Mouse (Mus musculus): ENCODE results near the gene Rbm25.
A peak's percentile ranks its signal among the peaks of the same experiment; 100 is the strongest.
"Not testable (repeated sequence)": the region's sequence is repeated elsewhere in the genome, so short reads cannot be mapped to it uniquely, and the experiment has no call there.

The Rbm25 gene

GRCm38 (mm10) chr12:83630936-83631335 lies at the start of gene Rbm25:
TSS of gene Rbm25 (plus strand) at chr12:83631236.
- not testable (repeated sequence) for DNase-seq (ENCODE audit: low read depth, low spot score)

DNA sequence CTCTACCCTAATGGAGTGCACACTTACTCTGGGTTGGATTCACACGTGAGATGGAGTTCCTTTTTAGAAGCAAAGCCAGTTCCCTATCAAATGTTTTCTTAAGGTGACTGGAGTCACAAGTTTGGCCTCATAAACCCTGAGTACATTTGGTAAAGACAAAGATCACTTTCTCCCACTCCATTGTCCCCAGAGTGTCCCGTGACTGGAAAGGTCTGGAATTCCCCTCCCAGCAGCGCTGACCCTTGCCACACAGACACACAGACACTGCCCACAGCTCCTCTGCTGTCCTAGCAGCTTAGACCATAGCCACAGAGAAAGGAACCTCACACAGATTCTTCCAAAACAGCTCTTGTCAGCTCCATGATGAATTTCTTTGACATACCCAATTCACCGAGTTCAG lies 48.9 kb upstream of the Rbm25 start:
- no peak for DNase-seq (ENCODE audit: low read depth, low spot score)

- DNase-seq (ENCODE audit: low read depth, low spot score) = no peak
These were observed 48.3 kb upstream of the Rbm25 start for GRCm38 (mm10) chr12:83582747-83583146.

DNA sequence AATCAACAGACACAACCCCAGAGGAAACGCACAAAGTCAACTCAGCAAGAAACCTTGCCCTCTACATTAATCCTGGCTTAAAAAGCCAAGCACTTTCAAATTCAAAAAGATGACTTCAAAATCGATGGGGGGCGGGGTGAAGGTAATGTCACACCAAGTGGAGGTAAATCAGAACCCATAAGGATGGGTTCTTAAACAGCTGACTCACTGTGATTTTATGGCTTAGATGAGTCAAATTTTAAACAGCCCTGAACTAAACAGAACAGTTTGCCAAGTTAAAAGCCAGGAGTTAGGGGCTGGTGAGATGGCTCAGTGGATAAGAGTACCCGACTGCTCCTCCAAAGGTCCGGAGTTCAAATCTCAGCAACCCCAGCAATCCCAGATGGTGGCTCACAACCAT lies 44.4 kb upstream of the Rbm25 start:
- DNase-seq (ENCODE audit: low read depth, low spot score) = no peak

- no peak for DNase-seq (ENCODE audit: low read depth, low spot score)
These were observed 39.1 kb upstream of the Rbm25 start for GRCm38 (mm10) chr12:83591754-83592501.

DNA sequence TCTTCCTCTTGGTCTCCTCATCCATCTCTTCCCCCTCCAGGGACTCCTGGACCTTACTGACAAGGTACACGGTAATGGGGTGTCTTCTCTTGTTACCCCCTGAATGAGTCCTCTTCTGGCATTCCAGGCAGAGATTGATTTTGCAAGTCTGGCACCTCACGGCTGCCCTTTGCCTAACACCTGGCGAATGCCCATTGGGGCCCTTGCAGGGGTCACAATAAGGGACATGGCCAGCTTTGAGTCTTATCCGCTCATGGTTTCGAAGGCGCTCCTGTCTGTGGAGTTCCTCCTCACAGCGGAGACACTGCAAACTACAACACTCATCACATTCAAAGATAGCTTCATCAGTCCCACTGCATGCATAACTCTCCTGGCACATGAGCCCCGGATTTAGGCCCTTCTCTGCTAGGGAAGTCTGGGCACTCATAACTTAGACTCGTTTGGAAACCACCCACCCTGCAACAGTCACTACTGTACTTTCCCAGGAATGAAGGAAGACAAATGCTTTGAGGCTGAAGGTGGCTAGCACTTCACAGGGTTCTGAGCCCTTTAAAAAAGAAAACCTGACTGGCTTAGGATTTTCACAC lies 36.5 kb upstream of the Rbm25 start:
- DNase-seq (ENCODE audit: low read depth, low spot score) = no peak

DNA sequence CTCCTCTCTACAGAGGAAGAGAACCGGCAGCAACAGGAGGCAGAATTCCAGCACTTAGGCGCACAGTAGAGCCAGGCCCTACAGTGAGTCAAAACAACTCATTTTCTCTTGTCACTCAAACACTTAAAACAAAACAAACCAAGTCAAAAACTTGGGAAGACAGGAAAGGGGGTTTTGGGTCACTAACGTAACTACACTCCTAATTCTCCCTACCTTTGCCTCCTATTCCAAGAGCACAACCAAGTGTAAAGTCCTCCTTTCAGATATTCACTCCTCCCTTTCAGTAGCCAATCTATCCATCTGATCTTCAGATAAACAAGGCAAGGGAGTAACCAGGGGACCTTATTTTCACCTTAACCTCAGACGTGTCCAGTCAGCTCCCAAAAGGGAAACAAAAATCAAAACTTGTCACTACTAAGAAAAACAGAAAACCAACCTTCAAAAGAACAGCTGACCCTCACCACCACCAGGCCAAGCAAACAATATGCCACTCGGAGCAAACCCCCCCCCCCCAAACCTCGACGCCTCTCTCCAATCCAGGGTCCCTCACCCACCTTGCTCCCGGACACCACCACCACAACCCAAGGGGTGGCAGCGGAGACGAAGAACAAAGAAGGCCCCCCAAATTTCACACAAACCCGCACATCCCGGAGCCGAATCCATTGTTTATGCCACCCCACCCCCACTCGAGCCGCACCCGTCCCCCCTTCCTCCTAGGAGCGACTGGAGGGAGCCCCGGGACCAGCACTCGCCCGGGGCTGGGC lies 34.7 kb upstream of the Rbm25 start:
- peak; percentile 30 for DNase-seq (ENCODE audit: low read depth, low spot score)

DNA sequence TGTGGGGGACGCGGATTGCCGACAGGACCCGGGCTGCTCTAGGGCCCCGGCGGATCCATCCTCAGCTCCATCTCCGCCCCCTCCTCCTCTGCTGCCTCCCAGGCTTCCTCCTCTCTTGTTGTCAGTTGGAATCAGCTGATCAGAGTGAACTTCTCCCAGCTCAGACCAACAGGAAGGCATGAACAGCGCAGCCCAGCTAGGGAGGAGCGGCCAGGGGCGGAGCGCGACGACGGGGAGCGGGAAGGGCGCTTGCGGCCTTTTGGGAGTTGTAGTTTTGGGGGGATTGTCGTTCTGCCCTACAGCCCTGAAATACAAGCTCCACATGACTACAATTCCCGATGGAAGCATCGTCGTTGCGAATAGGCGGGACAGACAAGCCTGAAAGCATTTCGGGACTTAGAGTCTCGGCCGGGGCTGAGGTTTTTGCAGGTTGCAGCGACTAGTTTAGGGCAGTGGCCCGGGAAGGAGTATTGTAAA lies 34.0 kb upstream of the Rbm25 start, which contains the start of gene Zfyve1:
Gene Zfyve1, minus strand, starts transcription at position 198 of the 477 bp plus-strand sequence.
- peak; percentile 96 for DNase-seq (ENCODE audit: low read depth, low spot score)

DNA sequence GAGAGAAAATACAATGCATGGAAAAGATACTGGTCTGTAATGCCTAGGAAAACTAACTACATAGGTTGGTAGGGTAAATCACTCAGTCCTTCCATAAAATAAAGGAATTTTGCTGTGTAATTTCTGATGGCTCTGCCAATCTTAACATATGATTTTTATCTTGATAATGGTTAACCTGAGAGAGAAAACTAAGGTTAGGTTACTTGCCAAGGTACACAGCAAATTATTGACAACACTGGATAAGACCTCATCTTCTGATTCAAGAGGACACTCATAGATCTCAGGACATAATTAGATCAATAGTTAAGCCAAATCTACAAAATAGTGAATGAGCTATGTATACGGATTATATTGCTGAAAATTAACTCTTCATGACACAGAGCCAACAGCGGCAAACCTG lies 33.2 kb upstream of the Rbm25 start:
- no peak for DNase-seq (ENCODE audit: low read depth, low spot score)

- no peak for DNase-seq (ENCODE audit: low read depth, low spot score)
These were observed 28.8 kb upstream of the Rbm25 start for GRCm38 (mm10) chr12:83602285-83602684.

DNA sequence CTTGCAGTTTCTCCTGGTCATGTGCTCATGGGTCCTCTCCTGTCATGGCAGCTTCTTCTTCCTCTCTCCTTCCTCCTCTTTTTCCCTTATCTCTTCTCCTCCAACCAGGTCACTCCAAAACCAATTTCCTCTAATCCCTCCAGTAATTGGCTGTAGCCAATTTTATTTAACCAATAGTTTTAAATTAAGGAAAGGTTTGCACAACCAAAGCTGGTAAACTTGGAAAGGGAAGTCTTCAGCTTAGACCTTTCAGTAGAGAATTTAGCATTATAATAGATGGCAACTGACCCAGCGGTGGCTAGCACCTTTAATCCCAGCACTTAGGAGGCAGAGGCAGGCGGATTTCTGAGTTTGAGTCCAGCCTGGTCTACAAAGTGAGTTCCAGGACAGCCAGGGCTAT lies 24.6 kb upstream of the Rbm25 start:
- not testable (repeated sequence) for DNase-seq (ENCODE audit: low read depth, low spot score)

- no peak for DNase-seq (ENCODE audit: low read depth, low spot score)
These were observed 13.8 kb upstream of the Rbm25 start for GRCm38 (mm10) chr12:83617261-83617660.

GRCm38 (mm10) chr12:83618981-83619380 lies 12.1 kb upstream of the Rbm25 start:
- no peak for DNase-seq (ENCODE audit: low read depth, low spot score)

- not testable (repeated sequence) for DNase-seq (ENCODE audit: low read depth, low spot score)
These were observed 10.3 kb upstream of the Rbm25 start for GRCm38 (mm10) chr12:83620694-83621093.

DNA sequence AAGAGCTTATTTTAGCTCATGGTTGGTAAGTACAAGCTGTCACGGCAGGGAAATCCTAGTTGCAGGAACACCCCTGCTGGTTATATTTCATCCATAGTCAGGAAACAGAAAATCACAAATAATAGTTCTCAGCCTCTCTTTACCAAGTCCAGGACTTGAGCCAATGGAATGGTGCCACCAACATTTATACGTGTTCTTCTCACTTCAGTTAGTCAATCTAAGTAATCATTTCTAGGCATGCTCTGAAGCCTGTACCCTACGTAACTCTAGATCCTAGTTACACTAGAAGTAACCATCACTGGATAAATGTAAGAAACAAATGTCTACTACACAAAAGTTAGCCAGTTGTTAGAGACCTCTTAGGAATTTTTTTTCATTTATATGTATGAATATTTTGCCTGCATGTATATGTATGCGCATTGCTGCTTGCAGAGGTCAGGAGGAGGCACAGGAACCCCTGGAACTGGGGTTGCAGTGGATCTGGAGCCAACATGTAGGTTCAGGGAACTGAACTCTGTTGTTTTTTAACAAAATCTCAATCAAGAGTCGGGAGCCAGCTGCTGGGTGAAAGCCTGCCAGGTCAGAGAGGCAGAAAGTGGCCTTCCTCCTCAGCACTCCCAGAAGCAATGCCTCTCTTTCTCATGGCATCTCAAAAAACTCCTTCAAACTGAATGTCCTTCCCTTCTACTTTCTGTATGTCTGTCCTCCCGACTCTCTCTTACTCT lies 8.8 kb upstream of the Rbm25 start:
- DNase-seq (ENCODE audit: low read depth, low spot score) = peak; percentile 14

- no peak for DNase-seq (ENCODE audit: low read depth, low spot score)
These were observed 6.7 kb upstream of the Rbm25 start for GRCm38 (mm10) chr12:83624321-83624720.

DNA sequence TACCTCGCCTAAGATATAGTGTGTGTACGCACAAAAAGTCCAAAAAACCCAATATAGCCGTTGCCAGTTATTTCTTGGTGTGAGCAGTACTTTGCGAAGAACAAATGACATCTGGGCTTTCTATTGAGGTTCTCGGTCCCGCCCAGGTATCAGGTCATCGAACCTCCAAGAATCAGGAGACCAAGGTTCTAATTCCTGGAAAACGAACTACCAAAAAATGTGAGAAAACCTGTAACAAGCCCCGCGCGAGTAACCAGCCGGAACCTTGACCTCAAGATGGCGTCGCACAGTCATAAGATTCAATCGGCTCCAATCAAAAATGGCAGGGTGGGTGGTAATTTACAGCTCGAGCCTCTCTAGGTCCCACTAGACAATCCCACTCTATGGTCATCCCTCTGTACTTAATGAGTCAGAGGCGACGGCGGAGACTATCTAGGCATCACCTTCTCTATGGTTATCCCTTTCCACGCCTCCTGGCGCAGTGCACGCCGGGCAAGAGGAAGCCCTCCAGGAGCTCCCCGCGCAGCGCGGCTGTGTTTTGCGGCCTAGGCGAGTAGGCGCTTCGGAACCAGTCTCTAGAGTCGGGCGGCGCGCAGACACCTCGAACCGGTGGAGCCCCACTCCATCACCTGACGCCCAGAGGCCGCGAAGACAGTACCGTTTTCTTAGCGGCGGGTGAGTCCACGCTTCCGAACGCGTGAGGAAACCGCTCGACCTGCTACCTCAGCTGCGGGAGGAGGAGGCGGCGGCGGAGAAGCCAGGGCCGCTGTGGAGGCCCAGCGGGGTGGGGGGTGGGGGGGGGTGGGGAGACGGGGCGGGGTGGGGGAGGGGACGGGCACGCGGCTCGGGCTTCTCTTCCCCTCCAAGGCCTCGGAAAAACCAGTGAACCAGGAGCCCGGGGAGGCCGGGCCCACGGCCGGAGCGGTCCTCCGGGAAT lies 975 bp downstream of the Rbm25 start:
- peak; percentile 99 for DNase-seq (ENCODE audit: low read depth, low spot score)

DNA sequence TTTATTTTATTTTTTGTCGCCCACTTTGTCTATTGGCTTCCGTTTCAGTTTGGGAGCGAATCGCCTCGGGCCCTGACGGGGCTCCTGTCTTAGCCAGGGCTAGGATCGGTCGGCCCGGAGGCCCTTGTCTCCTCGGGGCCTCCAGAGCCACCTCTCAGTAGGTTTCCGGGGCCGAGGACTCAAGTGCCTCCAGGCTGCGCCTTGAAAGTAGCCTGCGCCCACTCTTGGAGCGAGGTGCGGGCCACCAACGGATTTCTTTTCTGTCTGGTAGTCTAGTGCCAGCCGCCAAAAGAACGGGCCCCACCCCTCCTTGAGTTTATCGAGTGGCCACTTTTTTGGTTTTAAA lies 1.6 kb downstream of the Rbm25 start:
- DNase-seq (ENCODE audit: low read depth, low spot score) = peak; percentile 65

GRCm38 (mm10) chr12:83633807-83634206 lies 2.8 kb downstream of the Rbm25 start:
- DNase-seq (ENCODE audit: low read depth, low spot score) = no peak

DNA sequence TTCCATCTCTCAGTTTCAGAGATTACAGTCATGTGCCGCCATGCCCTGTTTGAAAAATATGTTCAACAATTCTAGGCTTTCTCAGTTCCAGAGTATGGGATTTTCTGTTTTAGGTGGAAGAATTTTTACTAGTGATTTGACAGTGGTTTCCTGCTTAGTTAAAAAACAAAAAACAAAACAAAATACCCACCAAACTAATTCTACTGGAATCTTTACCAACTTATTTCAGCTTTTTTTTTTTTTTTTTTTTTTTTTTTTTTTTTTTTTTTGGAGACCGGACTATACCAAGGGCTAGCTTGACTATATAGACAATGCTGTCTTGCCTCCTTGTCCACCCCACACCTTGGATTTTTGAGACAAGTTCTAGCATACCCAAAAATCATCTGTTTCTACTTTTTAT lies 10.2 kb downstream of the Rbm25 start:
- no peak for DNase-seq (ENCODE audit: low read depth, low spot score)

DNA sequence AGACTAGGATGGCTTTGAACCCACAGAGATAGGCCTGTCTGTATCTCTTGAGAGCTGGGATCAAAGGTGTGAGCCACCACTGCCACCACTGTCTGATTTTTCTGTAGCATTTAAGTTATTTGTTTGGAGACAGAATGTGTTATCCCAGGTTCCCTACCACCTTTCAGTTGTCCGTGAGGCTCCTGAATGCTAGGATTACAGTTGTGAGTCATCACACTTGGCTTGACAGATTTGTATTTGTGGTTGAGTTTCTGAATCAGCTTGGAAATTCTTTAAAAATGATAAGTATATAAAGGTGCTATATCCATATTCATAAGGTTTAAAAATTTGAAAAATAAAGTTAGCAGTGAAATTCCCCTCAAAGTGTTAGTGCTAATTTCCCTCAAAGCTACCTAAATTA lies 12.1 kb downstream of the Rbm25 start:
- no peak for DNase-seq (ENCODE audit: low read depth, low spot score)

All from A20 (cell line).